Mouse (Mus musculus) cerebellum, adult 2 months (tissue): ENCODE measurements at regions not wholly inside any gene's neighbourhood (a gene's known extent, or its start where the extent isn't known, plus 50 kb on each side); places are given as distances from the start of the nearest gene placed in this dataset.
A peak's percentile ranks its signal among the peaks of the same experiment; 100 is the strongest.

Source experiments
- DNase-seq, 2 experiments: peaks; one replicate each; pipeline ENCODE4 v3.0.0; 2021
- H3K27ac ChIP-seq: fragments of 200-500 bp; 2 replicates; pipeline ENCODE4 v1.5.1; 2012; ENCODE audit warnings: low read length, control low read depth, inconsistent platforms; ENCODE audit not compliant: insufficient read depth
- H3K27me3 ChIP-seq: fragments of 200-500 bp; 2 replicates; pipeline ENCODE4 v1.6.1; 2012; ENCODE audit warnings: inconsistent platforms, mild to moderate bottlenecking, low read length, moderate library complexity; ENCODE audit not compliant: control insufficient read depth, insufficient read depth
- H3K4me1 ChIP-seq: fragments of 200-500 bp; 2 replicates; pipeline ENCODE4 v1.6.1; 2011; ENCODE audit warnings: low read length; ENCODE audit not compliant: control insufficient read depth, insufficient read depth
- H3K4me3 ChIP-seq: fragments of 200-500 bp; replicated peaks from 2 replicates; pipeline ENCODE3; 2011; ENCODE audit warnings: mild to moderate bottlenecking, low read depth, low read length, control low read depth; ENCODE audit not compliant: insufficient read depth
- CTCF ChIP-seq: fragments of 200-500 bp; IDR thresholded peaks from 2 replicates; pipeline ENCODE4 v1.5.1; 2011; ENCODE audit warnings: low read depth, mild to moderate bottlenecking, control low read depth, low read length, moderate library complexity, borderline replicate concordance; ENCODE audit not compliant: insufficient read depth
- POLR2A ChIP-seq: fragments of 200-500 bp; IDR thresholded peaks from 2 replicates; pipeline ENCODE4 v1.6.1; 2011; ENCODE audit warnings: low read length, control low read depth, borderline replicate concordance; ENCODE audit not compliant: insufficient read depth
- WGBS: fragments of 180-500 bp; shearing (Covaris S2); methylation state at CpG from one replicate; pipeline ENCODE4 v1.1.7; 2018; 5-methylcytosine and 5-hydroxymethylcytosine counted together

GRCm38 (mm10) chr15:51248789-51249040 is 2636.0 kb upstream of the Gm7489 start:
- WGBS: 89% methylated on average over 5 of the region's 5 CpGs
- TF ChIP-seq CTCF (no peak), POLR2A (no peak)
- H3K27ac ChIP-seq: no peak overlapping the region
- H3K4me1 ChIP-seq: no peaks in the 10 kb centered on the region
- no peak for DNase-seq
- no peak overlapping the region for H3K4me3 ChIP-seq
- H3K27me3 ChIP-seq: no peaks in the 10 kb centered on the region

- Histone ChIP-seq H3K4me1 (no peaks in the 10 kb centered on the region), H3K27me3 (no peaks in the 10 kb centered on the region), H3K4me3 (no peak overlapping the region), H3K27ac (no peak overlapping the region)
- no peak for DNase-seq
- TF ChIP-seq CTCF (no peak), POLR2A (no peak)
- 98% methylated on average over 1 of the region's 1 CpGs for WGBS
These were observed 2630.6 kb upstream of the Gm7489 start for GRCm38 (mm10) chr15:51254143-51254542.

GRCm38 (mm10) chr15:51255203-51255615 is 2629.5 kb upstream of the Gm7489 start:
- TF ChIP-seq CTCF (no peak), POLR2A (no peak)
- Histone ChIP-seq H3K4me3 (no peak overlapping the region), H3K4me1 (no peaks in the 10 kb centered on the region), H3K27me3 (no peaks in the 10 kb centered on the region), H3K27ac (no peak overlapping the region)
- no peak for DNase-seq

- H3K4me1 ChIP-seq: no peaks in the 10 kb centered on the region
- TF ChIP-seq CTCF (no peak), POLR2A (no peak)
- WGBS: 64% methylated on average over 3 of the region's 3 CpGs
- H3K4me3 ChIP-seq: no peak overlapping the region
- no peak overlapping the region for H3K27ac ChIP-seq
- no peak for DNase-seq
- no peaks in the 10 kb centered on the region for H3K27me3 ChIP-seq
These were observed 2628.0 kb upstream of the Gm7489 start for GRCm38 (mm10) chr15:51256681-51257080.

- TF ChIP-seq CTCF (no peak), POLR2A (no peak)
- H3K27ac ChIP-seq: no peak overlapping the region
- no peaks in the 10 kb centered on the region for H3K4me1 ChIP-seq
- H3K27me3 ChIP-seq: no peaks in the 10 kb centered on the region
- WGBS: 8% methylated on average over 5 of the region's 5 CpGs
- DNase-seq: no peak
- H3K4me3 ChIP-seq: no peak overlapping the region
These were observed 2620.0 kb upstream of the Gm7489 start for GRCm38 (mm10) chr15:51264599-51265163.

- Histone ChIP-seq H3K4me3 (no peak overlapping the region), H3K27ac (no peak overlapping the region), H3K4me1 (no peaks in the 10 kb centered on the region), H3K27me3 (no peaks in the 10 kb centered on the region)
- WGBS: 67% methylated on average over 1 of the region's 1 CpGs
- DNase-seq: no peak
- TF ChIP-seq CTCF: no peak
- no peak for TF ChIP-seq POLR2A
These were observed 2618.7 kb upstream of the Gm7489 start for GRCm38 (mm10) chr15:51265971-51266370.

GRCm38 (mm10) chr15:51271632-51272312 is 2612.9 kb upstream of the Gm7489 start:
- no peak for TF ChIP-seq POLR2A
- no peak for TF ChIP-seq CTCF
- Histone ChIP-seq H3K4me3 (no peak overlapping the region), H3K27ac (no peak overlapping the region), H3K27me3 (no peaks in the 10 kb centered on the region), H3K4me1 (no peaks in the 10 kb centered on the region)
- peak in 1 of 2 experiments; percentile 12 for DNase-seq
- 32% methylated on average over 9 of the region's 9 CpGs for WGBS

GRCm38 (mm10) chr15:51285334-51285733 is 2599.4 kb upstream of the Gm7489 start:
- Histone ChIP-seq H3K4me1 (no peaks in the 10 kb centered on the region), H3K27me3 (no peaks in the 10 kb centered on the region), H3K4me3 (no peak overlapping the region), H3K27ac (no peak overlapping the region)
- DNase-seq: no peak
- TF ChIP-seq POLR2A: no peak
- no peak for TF ChIP-seq CTCF
- WGBS: 85% methylated on average over 2 of the region's 2 CpGs

GRCm38 (mm10) chr15:51286352-51286751 is 2598.4 kb upstream of the Gm7489 start:
- H3K27me3 ChIP-seq: no peaks in the 10 kb centered on the region
- no peak overlapping the region for H3K27ac ChIP-seq
- 62% methylated on average over 3 of the region's 3 CpGs for WGBS
- H3K4me3 ChIP-seq: no peak overlapping the region
- TF ChIP-seq CTCF (no peak), POLR2A (no peak)
- DNase-seq: no peak
- H3K4me1 ChIP-seq: no peaks in the 10 kb centered on the region
